Mouse (Mus musculus) cortical plate, adult 2 months (tissue): ENCODE measurements around the gene Agtpbp1.

Source experiments
- CTCF ChIP-seq: fragments of 200-500 bp; IDR thresholded peaks from 2 replicates; pipeline ENCODE4 v1.5.1; 2011; ENCODE audit warnings: mild to moderate bottlenecking, control low read depth, low read length; ENCODE audit not compliant: insufficient read depth; ENCODE audit errors: extremely low read depth
- POLR2A ChIP-seq: fragments of 200-500 bp; IDR thresholded peaks from 2 replicates; pipeline ENCODE4 v1.6.1; 2011; ENCODE audit warnings: mild to moderate bottlenecking, low read length, control low read depth; ENCODE audit not compliant: insufficient read depth; ENCODE audit errors: extremely low read depth

- TF ChIP-seq CTCF: no peak
- TF ChIP-seq POLR2A: no peak
Observed at GRCm38 (mm10) chr13:59481484-59481855, 103.6 kb downstream of the Agtpbp1 start.
